In the genomic region with DNA sequence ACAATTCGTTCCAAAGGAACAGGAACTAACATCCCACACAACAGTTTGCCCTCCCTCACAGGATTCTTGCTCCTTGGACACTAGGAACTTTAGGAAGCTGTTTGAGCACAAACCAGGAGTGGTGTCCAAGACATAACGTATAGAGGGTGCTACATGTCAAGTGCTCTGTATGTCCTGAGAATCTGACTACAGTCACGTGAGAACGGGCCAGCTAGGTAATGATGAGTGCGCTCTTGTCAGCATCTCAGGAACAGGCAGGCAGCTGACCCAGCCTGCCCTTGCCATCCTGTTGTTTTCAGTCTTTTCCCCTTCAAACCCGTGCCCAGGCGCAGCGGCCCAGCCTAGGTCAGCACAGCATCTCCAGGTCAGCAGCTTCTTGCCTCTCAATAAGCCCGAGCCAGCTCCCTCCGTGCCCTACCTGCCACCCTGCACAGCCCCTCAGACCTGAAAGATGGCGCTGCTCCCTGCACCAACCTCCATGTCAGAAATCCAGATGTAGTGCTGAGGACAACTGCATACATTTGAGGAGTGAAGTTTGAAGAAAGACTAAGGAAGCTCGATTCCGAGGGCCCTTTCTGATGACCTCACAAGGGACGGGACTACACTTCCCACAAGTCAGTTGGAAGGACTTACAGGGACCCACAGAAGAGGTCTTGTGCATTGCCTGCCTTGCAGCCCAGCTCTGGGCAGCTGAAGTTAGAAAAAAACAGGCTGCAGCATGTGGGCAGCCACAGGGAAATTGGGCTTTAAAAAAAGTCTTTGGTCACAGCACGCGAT, we compare ENCODE assay signal across 8 mouse cellular contexts. TPM values are rescaled to one million over a fixed set of nuclear protein-coding genes. Genes with fewer than 3 reads are reported as not detected.
DNase-seq lines count a peak whose midpoint lies in the region; ATAC-seq lines count a peak whose summit lies in the region.
"Not testable (repeated sequence)": the region's sequence is repeated elsewhere in the genome, so short reads cannot be mapped to it uniquely, and the experiment has no call there.

No protein-coding gene starts in this region.

- peak; percentile 87 for DNase-seq in T-cell, adult 2 months (ENCODE audit: low spot score)
- peak; percentile 81 to 89 for DNase-seq in cerebellum, postnatal 36 days
- peak; percentile 84 to 95 for DNase-seq in frontal cortex, postnatal 36 days (ENCODE audit: low spot score in 2 of 2)
- peak; percentile 86 for DNase-seq in left cerebral cortex, adult 11 months (ENCODE audit: low spot score)
- peak; percentile 87 to 88 for DNase-seq in lung, postnatal 4 days
- DNase-seq in retina, postnatal 7 days (ENCODE audit: low read depth, low spot score), result peak; percentile 80
- peak; percentile 46 for DNase-seq in urinary bladder, adult 2 months (ENCODE audit: low spot score)

- not testable (repeated sequence) for H3K4me1 ChIP-seq in hindbrain, embryonic 15.5 days (replicated peaks)

- H3K4me3 ChIP-seq in hindbrain, embryonic 15.5 days, result peak overlapping the region; percentile 82

- peak; percentile 100 for ATAC-seq in hindbrain, embryonic 15.5 days (ENCODE audit: low FRiP score, low read depth)

- not testable (repeated sequence) for H3K27me3 ChIP-seq in hindbrain, embryonic 15.5 days

- 12% methylated on average over 16 of the region's 16 CpGs for WGBS in hindbrain, embryonic 15.5 days

- not testable (repeated sequence) for H3K9me3 ChIP-seq in hindbrain, embryonic 15.5 days

- peak overlapping the region; percentile 84 for H3K4me2 ChIP-seq in hindbrain, embryonic 15.5 days

- H3K36me3 ChIP-seq in hindbrain, embryonic 15.5 days, result not testable (repeated sequence)

- peak overlapping the region; percentile 69 for H3K9ac ChIP-seq in hindbrain, embryonic 15.5 days

- peak overlapping the region; percentile 65 for H3K27ac ChIP-seq in hindbrain, embryonic 15.5 days (replicated peaks)

RNA-seq across cellular contexts. Expression of gene Zfp738, which starts 3.7 kb away (rescaled TPM):
- polyA plus RNA-seq in hindbrain, embryonic 15.5 days (2015; fragmentation: Nextera tagmentation; extraction: Ambion mirVana), result 13.6 and 15.9 TPM in 2 replicates
- polyA plus RNA-seq in urinary bladder, adult 2 months (2012; rRNA removed), result 7.4 and 7.7 TPM in 2 replicates

RNA-seq across cellular contexts. Expression of gene Zfp729a, which starts 45.6 kb away (rescaled TPM):
- polyA plus RNA-seq in hindbrain, embryonic 15.5 days (2015; fragmentation: Nextera tagmentation; extraction: Ambion mirVana), result 2.9 and 3.1 TPM in 2 replicates
- polyA plus RNA-seq in urinary bladder, adult 2 months (2012; rRNA removed), result 4.4 and 5.4 TPM in 2 replicates

RNA-seq across cellular contexts. Expression of gene Gm49345, which starts 45.6 kb away (rescaled TPM):
- 0.16 and 0.31 TPM in 2 replicates for polyA plus RNA-seq in hindbrain, embryonic 15.5 days (2015; fragmentation: Nextera tagmentation; extraction: Ambion mirVana)
- polyA plus RNA-seq in urinary bladder, adult 2 months (2012; rRNA removed), result not detected in 2 replicates

RNA-seq across cellular contexts. Expression of gene Zfp65, which starts 45.8 kb away (rescaled TPM):
- 8.5 and 9.4 TPM in 2 replicates for polyA plus RNA-seq in hindbrain, embryonic 15.5 days (2015; fragmentation: Nextera tagmentation; extraction: Ambion mirVana)
- polyA plus RNA-seq in urinary bladder, adult 2 months (2012; rRNA removed), result 5.8 and 6.5 TPM in 2 replicates

Comparison
In these comparisons a context has a peak if more than half of its experiments do, and no peak if none do; other contexts are left out.
1. Peak in every context shown above with its lines: DNase-seq, ATAC-seq, H3K4me3 ChIP-seq and H3K27ac ChIP-seq.